Mouse (Mus musculus) hindbrain, embryonic 16.5 days (tissue): Measurements from ENCODE around the gene March9. TPM values are rescaled to one million over a fixed set of nuclear protein-coding genes. Genes with fewer than 3 reads are reported as not detected.

Source experiments
- ATAC-seq: fragments of 200-750 bp; cut with Nextera tagmentation; 2 replicates; pipeline ENCODE4 v1.8.0; 2017; ENCODE audit warnings: moderate TSS enrichment, moderate library complexity
- H3K27ac ChIP-seq: fragments of 300-500 bp; sonication (generic); 2 replicates; pipeline ENCODE4 v1.5.1; 2014; ENCODE audit warnings: low read depth, mild to moderate bottlenecking, control low read depth, low read length, moderate library complexity
- H3K27me3 ChIP-seq: fragments of 300-500 bp; sonication (generic); replicated peaks from 2 replicates; pipeline ENCODE4 v1.6.1; 2014; ENCODE audit warnings: low read length; ENCODE audit not compliant: control insufficient read depth, insufficient read depth
- H3K36me3 ChIP-seq: fragments of 300-500 bp; sonication (generic); 2 replicates; pipeline ENCODE4 v1.6.1; 2014; ENCODE audit warnings: mild to moderate bottlenecking, low read length, moderate library complexity, mixed read lengths; ENCODE audit not compliant: control insufficient read depth, insufficient read depth
- H3K4me1 ChIP-seq: fragments of 300-500 bp; sonication (generic); 2 replicates; pipeline ENCODE4 v1.6.1; 2014; ENCODE audit warnings: low read depth, low read length; ENCODE audit not compliant: control insufficient read depth, insufficient read depth
- H3K4me2 ChIP-seq: fragments of 300-500 bp; sonication (generic); 2 replicates; pipeline ENCODE4 v1.6.1; 2014; ENCODE audit warnings: mild to moderate bottlenecking, low read length, control low read depth, moderate library complexity
- H3K4me3 ChIP-seq: fragments of 300-500 bp; sonication (generic); 2 replicates; pipeline ENCODE4 v1.5.1; 2014; ENCODE audit warnings: mild to moderate bottlenecking, low read length, control low read depth, moderate library complexity
- H3K9ac ChIP-seq: fragments of 300-500 bp; sonication (generic); 2 replicates; pipeline ENCODE4 v1.6.1; 2014; ENCODE audit warnings: low read depth, mild to moderate bottlenecking, control low read depth, low read length, moderate library complexity
- H3K9me3 ChIP-seq: fragments of 300-500 bp; sonication (generic); 2 replicates; pipeline ENCODE4 v1.6.1; 2014; ENCODE audit warnings: mild to moderate bottlenecking, low read length, moderate library complexity; ENCODE audit not compliant: control insufficient read depth
- WGBS: fragments of 180-500 bp; shearing (Covaris S2); extraction: QIAGEN DNeasy Blood & Tissue Kit; methylation state at CpG from one replicate; pipeline ENCODE4 v1.1.7; 2014; 5-methylcytosine and 5-hydroxymethylcytosine counted together
- polyA plus RNA-seq: library from polyadenylated mRNA; unstranded; fragments of >200 nt; fragmentation: Nextera tagmentation; extraction: Ambion mirVana; gene quantifications from 2 replicates; pipeline ENCODE4 v1.2.1, GENCODE M21; 2015

March9 gene
- polyA plus RNA-seq, 1 experiment from 2014 or later, result 5.2 TPM

DNA sequence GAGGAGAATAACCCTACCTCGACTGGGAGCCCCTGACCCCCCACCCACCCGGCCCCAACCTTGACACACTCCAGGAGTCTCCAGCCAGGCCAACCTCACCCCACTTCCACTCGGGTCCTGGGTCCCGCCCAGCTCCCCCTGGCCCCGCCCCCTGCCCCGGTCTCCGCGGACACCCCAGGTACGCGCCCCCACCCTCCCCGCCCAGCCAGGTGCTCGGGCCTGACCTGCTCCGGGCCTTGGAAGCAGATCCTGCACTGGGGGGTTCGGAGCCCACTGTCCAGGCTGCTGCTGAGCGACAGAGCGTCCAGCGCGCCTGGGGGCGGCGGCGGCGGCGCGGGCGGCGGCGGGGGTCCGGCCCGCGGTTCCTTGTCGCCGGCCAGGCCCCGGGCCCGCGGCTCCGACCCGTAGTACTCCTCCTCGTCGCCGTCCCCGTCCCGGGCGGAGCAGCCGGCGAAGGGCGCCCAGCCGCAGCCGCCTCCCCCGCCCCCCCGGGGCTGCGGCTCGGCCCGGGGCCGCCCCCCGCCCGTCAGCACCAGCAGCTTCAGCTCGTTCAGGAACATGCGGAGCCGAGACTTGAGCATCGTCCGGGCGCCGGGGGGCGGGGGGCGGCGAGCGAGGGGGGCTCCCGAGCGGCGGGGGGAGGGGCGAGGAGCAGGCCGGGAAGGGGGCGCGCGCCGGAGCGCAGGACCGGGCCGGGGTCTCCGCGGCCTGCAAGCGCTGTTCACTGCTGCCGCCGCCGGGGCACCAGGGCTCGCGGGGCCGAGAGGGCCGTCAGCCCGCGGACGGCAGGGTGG is 613 bp downstream of the March9 start:
- peaks cover 23% of the 10 kb centered on the region for H3K36me3 ChIP-seq
- peak overlapping the region; percentile 94 for H3K27ac ChIP-seq
- ATAC-seq, result no peak
- H3K9ac ChIP-seq, result peak overlapping the region; percentile 97
- H3K4me2 ChIP-seq, result peak overlapping the region; percentile 86
- peak overlapping the region; percentile 81 for H3K4me3 ChIP-seq
- no peaks in the 10 kb centered on the region for H3K27me3 ChIP-seq
- WGBS, result under 1% methylated on average over 67 of the region's 92 CpGs
- no peaks in the 10 kb centered on the region for H3K9me3 ChIP-seq
- peaks cover 23% of the 10 kb centered on the region for H3K4me1 ChIP-seq

DNA sequence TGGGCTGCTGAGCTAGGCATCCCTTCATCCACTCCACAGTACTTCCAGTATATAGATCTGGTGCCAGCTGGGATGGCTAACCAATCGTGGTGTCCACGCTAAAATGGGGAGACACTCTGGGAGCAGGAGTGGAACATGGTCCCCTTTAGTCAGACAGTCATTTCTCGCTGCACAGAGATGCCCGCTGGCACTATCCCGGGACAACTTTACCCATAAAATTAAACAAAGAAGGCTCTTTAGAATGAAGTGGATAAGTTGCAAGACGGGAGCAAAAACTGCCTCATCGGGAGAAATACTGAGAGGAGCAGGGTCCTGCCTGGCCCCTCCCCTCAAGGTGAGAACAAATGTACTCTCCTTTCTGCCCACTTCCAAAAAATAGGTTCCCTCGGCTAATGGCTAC is 1.3 kb downstream of the March9 start:
- peak overlapping the region; percentile 94 for H3K27ac ChIP-seq
- ATAC-seq, result no peak
- no peaks in the 10 kb centered on the region for H3K9me3 ChIP-seq
- H3K27me3 ChIP-seq, result no peaks in the 10 kb centered on the region
- peak overlapping the region; percentile 97 for H3K9ac ChIP-seq
- WGBS, result 3% methylated on average over 8 of the region's 8 CpGs
- H3K4me3 ChIP-seq, result peak overlapping the region; percentile 81
- peak overlapping the region; percentile 86 for H3K4me2 ChIP-seq
- H3K4me1 ChIP-seq, result peaks cover 23% of the 10 kb centered on the region
- H3K36me3 ChIP-seq, result peaks cover 26% of the 10 kb centered on the region

DNA sequence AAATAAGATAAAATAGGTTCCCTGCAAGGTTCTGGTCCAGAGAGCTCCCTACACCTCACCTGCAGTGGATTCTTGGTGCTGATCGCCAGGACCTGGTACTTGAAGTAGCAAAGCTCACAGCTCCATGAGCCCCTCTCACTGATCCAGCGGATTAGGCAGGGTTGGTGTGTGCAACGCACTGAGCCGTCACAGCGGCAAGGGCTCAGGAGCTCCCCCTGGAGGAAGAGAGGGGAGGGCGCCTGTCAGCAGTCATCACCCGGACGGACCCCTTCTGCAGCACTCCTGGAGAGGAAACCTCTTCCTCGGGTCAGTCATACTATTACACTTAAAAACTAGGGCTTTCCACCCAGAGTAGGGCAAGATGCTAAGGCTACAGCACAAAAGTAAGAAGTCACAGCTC is 1.8 kb downstream of the March9 start:
- H3K9me3 ChIP-seq, result no peaks in the 10 kb centered on the region
- 0 out of 2 replicates have a peak, but pooled peaks have one; percentile 10 for ATAC-seq
- H3K27ac ChIP-seq, result no peak overlapping the region
- H3K9ac ChIP-seq, result peak overlapping the region; percentile 97
- peak overlapping the region; percentile 86 for H3K4me2 ChIP-seq
- no peaks in the 10 kb centered on the region for H3K27me3 ChIP-seq
- 0% methylated on average over 9 of the region's 9 CpGs for WGBS
- H3K4me1 ChIP-seq, result peaks cover 23% of the 10 kb centered on the region
- peaks cover 26% of the 10 kb centered on the region for H3K36me3 ChIP-seq
- peak overlapping the region; percentile 81 for H3K4me3 ChIP-seq

DNA sequence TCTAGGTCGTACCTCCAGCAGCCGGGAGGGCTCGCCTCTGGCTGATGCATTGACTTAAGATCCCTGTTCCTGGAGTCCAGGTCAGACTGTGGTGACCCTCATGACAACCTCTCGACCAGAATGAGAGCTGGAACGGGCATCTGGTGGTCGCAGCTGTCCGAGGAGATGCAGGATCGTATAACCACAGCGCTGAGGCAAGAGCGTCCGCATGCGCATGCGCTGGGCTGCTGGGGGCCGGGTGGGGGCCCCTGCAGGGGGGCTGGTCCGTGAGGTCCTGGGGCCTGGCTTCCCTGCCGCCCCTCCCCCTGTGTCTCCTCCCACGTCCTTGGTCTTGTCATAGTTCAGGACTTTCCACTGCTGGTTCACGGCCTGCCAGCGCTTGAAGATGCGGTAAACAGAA is 3.5 kb downstream of the March9 start:
- peaks cover 17% of the 10 kb centered on the region for H3K4me1 ChIP-seq
- ATAC-seq, result no peak
- no peaks in the 10 kb centered on the region for H3K9me3 ChIP-seq
- no peak overlapping the region for H3K4me3 ChIP-seq
- H3K4me2 ChIP-seq, result no peak overlapping the region
- peaks cover 26% of the 10 kb centered on the region for H3K36me3 ChIP-seq
- WGBS, result 86% methylated on average over 19 of the region's 20 CpGs
- peaks cover 3% of the 10 kb centered on the region for H3K27me3 ChIP-seq
- H3K27ac ChIP-seq, result no peak overlapping the region
- no peak overlapping the region for H3K9ac ChIP-seq

DNA sequence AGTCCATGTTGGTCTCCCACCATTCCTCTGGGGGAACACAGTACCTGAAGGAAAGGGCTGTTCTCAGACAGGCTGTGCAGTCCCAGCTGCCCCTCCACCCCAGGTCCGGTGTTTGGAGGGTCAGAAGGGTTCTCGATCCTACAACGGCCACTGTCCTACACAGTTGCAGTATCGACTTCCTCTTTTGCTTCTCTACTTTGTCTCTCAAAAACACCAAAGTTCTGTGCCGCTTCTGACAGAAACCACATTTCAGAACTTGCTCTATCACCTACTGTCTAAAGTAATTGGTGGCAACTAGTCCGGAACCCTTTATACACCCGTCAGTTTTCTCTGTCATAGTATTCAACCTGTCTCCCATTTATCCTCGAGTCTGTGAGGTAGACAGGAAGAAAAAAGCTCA is 4.6 kb downstream of the March9 start:
- H3K27me3 ChIP-seq, result peaks cover 14% of the 10 kb centered on the region
- H3K4me3 ChIP-seq, result no peak overlapping the region
- H3K9me3 ChIP-seq, result no peaks in the 10 kb centered on the region
- WGBS, result 88% methylated on average over 8 of the region's 8 CpGs
- no peak overlapping the region for H3K27ac ChIP-seq
- peaks cover 26% of the 10 kb centered on the region for H3K36me3 ChIP-seq
- H3K4me1 ChIP-seq, result peaks cover 11% of the 10 kb centered on the region
- no peak overlapping the region for H3K9ac ChIP-seq
- ATAC-seq, result no peak
- no peak overlapping the region for H3K4me2 ChIP-seq

DNA sequence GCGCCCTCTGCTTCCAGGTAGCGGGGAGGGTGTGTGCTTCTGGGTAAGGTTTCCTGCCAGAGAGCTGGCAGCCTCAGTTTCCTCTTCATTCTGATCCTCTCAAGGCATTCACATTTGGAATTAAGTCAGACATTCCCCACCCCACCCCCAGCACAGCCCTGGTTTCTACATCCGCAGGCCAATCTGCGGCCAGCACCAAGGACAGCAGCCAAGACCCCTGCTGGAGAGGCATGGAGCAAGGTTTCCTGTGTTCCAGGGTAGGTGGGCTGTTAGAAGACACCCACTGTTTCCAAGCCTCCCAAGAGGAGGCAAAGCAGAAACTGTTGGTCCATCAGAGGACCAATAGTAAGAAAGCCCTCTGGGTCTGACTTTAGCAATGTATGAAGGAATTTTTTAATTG is 5.3 kb downstream of the March9 start:
- no peak for ATAC-seq
- Histone ChIP-seq H3K27me3 (peaks cover 20% of the 10 kb centered on the region), H3K4me2 (no peak overlapping the region), H3K4me3 (no peak overlapping the region), H3K4me1 (peaks cover 11% of the 10 kb centered on the region), H3K9me3 (no peaks in the 10 kb centered on the region), H3K27ac (no peak overlapping the region), H3K36me3 (peaks cover 26% of the 10 kb centered on the region), H3K9ac (no peak overlapping the region)
- 74% methylated on average over 4 of the region's 4 CpGs for WGBS

DNA sequence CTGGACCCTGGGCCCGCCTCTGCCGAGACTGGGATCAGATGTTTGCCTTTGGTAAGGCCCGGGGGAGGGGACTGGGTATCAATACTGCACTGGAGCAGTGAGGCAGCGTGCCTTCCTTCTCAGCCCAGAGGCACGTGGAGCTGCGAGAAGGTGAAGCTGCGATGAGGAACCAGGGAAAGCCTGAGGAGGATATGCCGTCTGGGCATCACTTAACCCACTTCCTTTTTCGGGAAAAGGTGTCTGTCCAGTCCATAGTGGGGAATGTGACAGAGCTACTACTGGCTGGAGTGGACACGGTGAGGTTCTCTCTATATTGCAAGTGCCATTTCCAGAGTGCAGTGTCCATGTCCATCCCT is 9.9 kb downstream of the March9 start:
- no peak for ATAC-seq
- Histone ChIP-seq H3K9me3 (no peaks in the 10 kb centered on the region), H3K36me3 (peaks cover 3% of the 10 kb centered on the region; the same call in 1 of the 2 replicates), H3K4me1 (peaks cover 3% of the 10 kb centered on the region; the same call in 1 of the 2 replicates), H3K27me3 (peaks cover 39% of the 10 kb centered on the region), H3K9ac (no peak overlapping the region), H3K27ac (no peak overlapping the region), H3K4me3 (no peak overlapping the region), H3K4me2 (no peak overlapping the region)
- WGBS, result 25% methylated on average over 10 of the region's 10 CpGs

DNA sequence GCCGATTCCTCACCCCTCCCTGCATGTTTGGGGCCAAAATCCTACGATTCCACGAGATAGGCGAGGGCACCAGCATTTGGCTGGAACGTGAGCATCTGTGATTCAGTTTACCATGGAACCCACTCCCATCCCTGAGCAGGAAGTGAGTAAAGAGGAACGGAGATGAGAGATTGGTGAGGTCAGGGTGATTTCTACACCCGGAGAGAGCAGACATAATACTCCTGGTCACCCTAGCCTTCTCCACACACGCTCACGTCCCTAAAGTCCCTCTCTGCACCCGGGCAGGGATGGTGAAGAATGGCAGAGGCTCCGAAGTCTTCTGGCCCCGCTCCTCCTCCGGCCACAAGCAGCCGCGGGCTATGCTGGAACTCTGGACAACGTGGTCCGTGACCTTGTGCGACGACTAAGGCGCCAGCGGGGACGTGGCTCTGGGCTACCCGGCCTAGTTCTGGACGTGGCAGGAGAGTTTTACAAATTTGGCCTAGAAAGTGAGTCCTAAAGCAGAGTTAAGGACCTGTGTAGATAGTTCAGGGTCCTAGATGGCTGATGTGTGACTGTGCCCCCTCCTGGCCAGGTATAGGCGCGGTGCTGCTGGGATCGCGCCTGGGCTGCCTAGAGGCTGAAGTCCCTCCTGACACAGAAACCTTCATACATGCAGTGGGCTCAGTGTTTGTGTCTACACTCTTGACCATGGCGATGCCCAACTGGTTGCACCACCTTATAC is 10.4 kb downstream of the March9 start:
- H3K9me3 ChIP-seq, result no peaks in the 10 kb centered on the region
- peaks cover 6% of the 10 kb centered on the region; the same call in 1 of the 2 replicates for H3K36me3 ChIP-seq
- H3K4me3 ChIP-seq, result peak overlapping the region; percentile 12; the same call in 1 of the 2 replicates
- H3K9ac ChIP-seq, result no peak overlapping the region
- no peak for ATAC-seq
- 5% methylated on average over 29 of the region's 29 CpGs for WGBS
- H3K4me1 ChIP-seq, result peaks cover 3% of the 10 kb centered on the region; the same call in 1 of the 2 replicates
- peaks cover 39% of the 10 kb centered on the region for H3K27me3 ChIP-seq
- peak overlapping the region; percentile 13; the same call in 1 of the 2 replicates for H3K4me2 ChIP-seq
- no peak overlapping the region for H3K27ac ChIP-seq
